Mouse (Mus musculus) stomach, postnatal 0 days (tissue): ENCODE measurements around the gene Pcyt2. TPM values are rescaled to one million over a fixed set of nuclear protein-coding genes. Genes with fewer than 3 reads are reported as not detected.
A peak's percentile ranks its signal among the peaks of the same experiment; 100 is the strongest.

Experiments
- ATAC-seq: fragments of 200-750 bp; cut with Nextera tagmentation; 2 replicates; pipeline ENCODE4 v1.8.0; 2017; ENCODE audit not compliant: low FRiP score, low TSS enrichment
- DNase-seq: peaks from one replicate; pipeline ENCODE4 v3.0.0-alpha.2; 2016; ENCODE audit warnings: low spot score
- H3K27ac ChIP-seq: fragments of 300-500 bp; sonication (generic); replicated peaks from 2 replicates; pipeline ENCODE4 v1.5.1; 2014; ENCODE audit warnings: mild to moderate bottlenecking, control low read depth
- H3K27me3 ChIP-seq: fragments of 300-500 bp; sonication (generic); 2 replicates; pipeline ENCODE4 v1.6.1; 2014; ENCODE audit warnings: low read length; ENCODE audit not compliant: control insufficient read depth, insufficient read depth
- H3K36me3 ChIP-seq: fragments of 300-500 bp; sonication (generic); 2 replicates; pipeline ENCODE4 v1.6.1; 2014; ENCODE audit warnings: low read length, mixed read lengths; ENCODE audit not compliant: control insufficient read depth, insufficient read depth
- H3K4me1 ChIP-seq: fragments of 300-500 bp; sonication (generic); replicated peaks from 2 replicates; pipeline ENCODE4 v1.6.1; 2014; ENCODE audit warnings: antibody characterized with exemption; ENCODE audit not compliant: control insufficient read depth, insufficient read depth
- H3K4me2 ChIP-seq: fragments of 300-500 bp; sonication (generic); replicated peaks from 2 replicates; pipeline ENCODE4 v1.6.1; 2014; ENCODE audit warnings: low read depth, mild to moderate bottlenecking, control low read depth, moderate library complexity
- H3K4me3 ChIP-seq: fragments of 300-500 bp; sonication (generic); 2 replicates; pipeline ENCODE4 v1.5.1; 2014; ENCODE audit warnings: low read depth, low read length, control low read depth
- H3K9ac ChIP-seq: fragments of 300-500 bp; sonication (generic); 2 replicates; pipeline ENCODE4 v1.6.1; 2014; ENCODE audit warnings: mild to moderate bottlenecking, low read length, control low read depth, mixed read lengths
- H3K9me3 ChIP-seq: fragments of 300-500 bp; sonication (generic); 2 replicates; pipeline ENCODE4 v1.6.1; 2016; ENCODE audit warnings: low read length; ENCODE audit not compliant: control insufficient read depth
- CTCF ChIP-seq: IDR thresholded peaks from 2 replicates; pipeline ENCODE4 v1.5.1; 2016; ENCODE audit warnings: antibody characterized with exemption, low read depth, mild to moderate bottlenecking, moderate library complexity
- EP300 ChIP-seq: optimal IDR thresholded peaks from 2 replicates; pipeline ENCODE3; 2016; ENCODE audit warnings: antibody characterized with exemption
- WGBS: fragments of 180-500 bp; shearing (Covaris S2); extraction: QIAGEN DNeasy Blood & Tissue Kit; methylation state at CpG from one replicate; pipeline ENCODE4 v1.1.7; 2014; 5-methylcytosine and 5-hydroxymethylcytosine counted together
- polyA plus RNA-seq: library from polyadenylated mRNA; unstranded; fragments of >200 nt; fragmentation: Nextera tagmentation; extraction: Ambion mirVana; gene quantifications from 2 replicates; pipeline ENCODE4 v1.2.1, GENCODE M21; 2015

The Pcyt2 gene
- polyA plus RNA-seq, 1 experiment from 2014 or later = 73.7 TPM

DNA sequence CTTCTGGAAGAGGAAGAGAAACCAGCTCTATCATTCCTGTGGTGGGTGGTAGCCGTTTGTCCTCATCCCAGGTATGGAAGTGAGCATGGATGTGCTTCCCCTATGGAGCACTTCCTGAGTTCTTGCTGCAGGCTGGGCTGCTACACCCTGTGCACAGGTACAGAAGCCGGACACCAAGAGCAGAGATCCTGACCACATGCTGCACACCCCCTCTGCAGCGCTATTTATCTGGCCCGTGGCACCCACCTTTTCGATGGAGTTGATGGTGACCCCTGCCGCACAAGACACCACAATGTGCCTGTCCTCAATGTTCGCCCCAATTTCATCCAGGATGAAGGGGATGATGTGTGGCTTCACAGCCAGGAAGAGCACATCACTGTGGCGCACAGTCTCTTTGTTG, 24.1 kb upstream of the Pcyt2 start:
- Histone ChIP-seq H3K4me3 (no peak overlapping the region), H3K9me3 (no peaks in the 10 kb centered on the region), H3K27me3 (no peaks in the 10 kb centered on the region), H3K9ac (no peak overlapping the region), H3K27ac (no peak overlapping the region), H3K36me3 (no peaks in the 10 kb centered on the region), H3K4me2 (no peak overlapping the region), H3K4me1 (no peaks in the 10 kb centered on the region)
- ATAC-seq (no peak), DNase-seq (no peak)
- no peak for TF ChIP-seq EP300
- no peak for TF ChIP-seq CTCF
- WGBS = 81% methylated on average over 8 of the region's 8 CpGs

GRCm38 (mm10) chr11:120641255-120641654, 23.5 kb upstream of the Pcyt2 start:
- TF ChIP-seq CTCF (no peak), EP300 (no peak)
- WGBS = 69% methylated on average over 9 of the region's 9 CpGs
- no peak overlapping the region for H3K9ac ChIP-seq
- H3K4me2 ChIP-seq = no peak overlapping the region
- no peaks in the 10 kb centered on the region for H3K9me3 ChIP-seq
- H3K4me3 ChIP-seq = no peak overlapping the region
- H3K36me3 ChIP-seq = no peaks in the 10 kb centered on the region
- ATAC-seq (no peak), DNase-seq (no peak)
- no peaks in the 10 kb centered on the region for H3K27me3 ChIP-seq
- no peak overlapping the region for H3K27ac ChIP-seq
- H3K4me1 ChIP-seq = no peaks in the 10 kb centered on the region

- Histone ChIP-seq H3K9ac (no peak overlapping the region), H3K4me3 (no peak overlapping the region), H3K27me3 (no peaks in the 10 kb centered on the region), H3K27ac (no peak overlapping the region), H3K4me1 (peaks cover 8% of the 10 kb centered on the region), H3K36me3 (no peaks in the 10 kb centered on the region), H3K9me3 (no peaks in the 10 kb centered on the region), H3K4me2 (no peak overlapping the region)
- ATAC-seq (no peak), DNase-seq (peak; percentile 10)
- TF ChIP-seq CTCF (no peak), EP300 (no peak)
- 82% methylated on average over 5 of the region's 5 CpGs for WGBS
Observed at GRCm38 (mm10) chr11:120634810-120635209, 17.1 kb upstream of the Pcyt2 start.

DNA sequence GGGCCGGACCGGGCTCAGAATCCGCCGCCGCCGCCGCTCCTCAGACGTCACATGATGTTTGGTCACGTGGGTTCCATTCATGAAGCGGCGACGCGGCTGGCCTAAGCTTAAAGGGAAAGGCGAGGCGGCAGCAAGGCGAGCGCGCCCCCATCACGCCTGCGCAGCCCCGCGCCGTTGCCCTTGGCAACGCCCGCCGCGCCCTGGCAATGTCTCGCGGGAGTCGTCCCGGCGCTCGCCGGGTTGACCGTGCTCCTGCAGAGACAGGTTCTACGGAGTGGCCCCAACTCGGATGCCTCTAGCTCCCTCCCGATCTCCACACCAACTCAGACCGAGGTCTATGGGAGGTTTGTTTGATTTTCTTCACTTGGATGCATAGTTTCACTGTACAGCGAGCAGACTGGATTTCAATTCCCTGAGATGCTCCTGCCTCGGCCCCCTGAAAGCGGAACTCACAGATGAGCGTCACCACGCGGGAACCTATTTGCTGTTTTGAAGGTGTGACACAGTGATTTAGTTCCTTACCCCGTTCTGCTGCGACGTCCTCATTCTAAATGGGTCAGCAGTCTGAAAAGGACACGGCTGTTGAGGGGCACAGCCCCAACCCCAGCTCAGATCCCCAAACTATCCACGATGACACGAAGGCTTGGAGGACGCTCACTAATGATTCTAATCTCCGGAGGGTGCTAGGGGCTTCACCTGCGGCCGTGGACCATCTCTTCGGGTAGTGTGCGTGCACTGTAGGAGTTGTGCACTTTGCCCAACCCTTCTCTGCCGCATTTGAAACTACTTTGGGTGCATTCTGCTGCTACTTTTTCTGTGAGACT, 16.0 kb upstream of the Pcyt2 start, which contains the start of gene Mafg:
Gene Mafg, minus strand, starts transcription at position 81 of the 824 bp plus-strand sequence.
- Histone ChIP-seq H3K4me3 (peak within 1 kb of the TSS; percentile 89), H3K4me1 (peaks cover 8% of the 10 kb centered on the region), H3K9me3 (no peaks in the 10 kb centered on the region), H3K4me2 (peak within 1 kb of the TSS; percentile 82), H3K27me3 (no peaks in the 10 kb centered on the region), H3K27ac (peak within 1 kb of the TSS; percentile 97), H3K36me3 (no peaks in the 10 kb centered on the region), H3K9ac (peak within 1 kb of the TSS; percentile 94)
- TF ChIP-seq CTCF = no peak
- no peak for TF ChIP-seq EP300
- WGBS = 10% methylated on average over 58 of the region's 58 CpGs
- peak; percentile 83 for ATAC-seq
- DNase-seq = peak; percentile 97

GRCm38 (mm10) chr11:120632559-120633519, 15.1 kb upstream of the Pcyt2 start:
- Histone ChIP-seq H3K4me2 (peak overlapping the region; percentile 82), H3K4me1 (peaks cover 8% of the 10 kb centered on the region), H3K36me3 (no peaks in the 10 kb centered on the region), H3K9ac (peak overlapping the region; percentile 94), H3K9me3 (no peaks in the 10 kb centered on the region), H3K4me3 (peak overlapping the region; percentile 89), H3K27me3 (no peaks in the 10 kb centered on the region), H3K27ac (peak overlapping the region; percentile 97)
- under 1% methylated on average over 86 of the region's 116 CpGs for WGBS
- no peak for TF ChIP-seq CTCF
- no peak for TF ChIP-seq EP300
- DNase-seq = peak; percentile 84
- peak; percentile 62 for ATAC-seq
